Mouse (Mus musculus): ENCODE measurements around the gene Nphp1.

GRCm38 (mm10) chr2:127742637-127743036, 46.1 kb downstream of the Nphp1 start:
- TF ChIP-seq POLR2A (IDR thresholded peaks at IDR 0.05; ENCODE audit: insufficient read length, low read depth) (no peak), CEBPB (IDR thresholded peaks at IDR 0.05; ENCODE audit: insufficient read depth, poor library complexity, severe bottlenecking) (no peak), REST (IDR thresholded peaks at IDR 0.05; ENCODE audit: insufficient read depth, insufficient read length) (no peak), POLR2AphosphoS2 (IDR thresholded peaks at IDR 0.05; ENCODE audit: insufficient read length, low read depth) (no peak), SRF (IDR thresholded peaks at IDR 0.05; ENCODE audit: control insufficient read depth, insufficient read length, low read depth) (no peak), USF1 (IDR thresholded peaks at IDR 0.05; ENCODE audit: low read depth) (no peak), MAX (IDR thresholded peaks at IDR 0.05; ENCODE audit: low read depth) (no peak), E2F4 (IDR thresholded peaks at IDR 0.05; ENCODE audit: insufficient read depth) (no peak), TCF12 (IDR thresholded peaks at IDR 0.05; ENCODE audit: insufficient read depth, poor library complexity, severe bottlenecking) (no peak)

Measured in myocyte (in vitro differentiated cells).